Mouse (Mus musculus) heart, adult 2 months (tissue): ENCODE data around the gene Hoxa10. TPM values are rescaled to one million over a fixed set of nuclear protein-coding genes. Genes with fewer than 3 reads are reported as not detected.

ENCODE experiments used
- DNase-seq, 2 experiments: peaks; one replicate each; pipeline ENCODE4 v3.0.0; 2021
- H3K27ac ChIP-seq: fragments of 200-600 bp; 2 replicates; pipeline ENCODE4 v1.8.1; 2022
- H3K27me3 ChIP-seq: fragments of 200-500 bp; 2 replicates; pipeline ENCODE4 v1.6.1; 2012; ENCODE audit warnings: mild to moderate bottlenecking, low read length, inconsistent platforms, mixed read lengths; ENCODE audit not compliant: control insufficient read depth, insufficient read depth
- H3K36me3 ChIP-seq: fragments of 200-500 bp; 2 replicates; pipeline ENCODE4 v1.6.1; 2012; ENCODE audit warnings: low read length, inconsistent platforms; ENCODE audit not compliant: control insufficient read depth, insufficient read depth
- H3K4me1 ChIP-seq: fragments of 200-500 bp; 2 replicates; pipeline ENCODE4 v1.6.1; 2011; ENCODE audit warnings: low read length; ENCODE audit not compliant: control insufficient read depth, insufficient read depth
- H3K4me3 ChIP-seq: fragments of 200-600 bp; 2 replicates; pipeline ENCODE4 v1.8.1; 2022
- H3K79me2 ChIP-seq: fragments of 200-500 bp; replicated peaks from 2 replicates; pipeline ENCODE4 v1.6.1; 2012; ENCODE audit warnings: mild to moderate bottlenecking, inconsistent platforms, low read length, moderate library complexity, mixed read lengths; ENCODE audit not compliant: control insufficient read depth, insufficient read depth
- H3K9ac ChIP-seq: fragments of 200-500 bp; 2 replicates; pipeline ENCODE4 v1.6.1; 2012; ENCODE audit warnings: low read depth, mild to moderate bottlenecking, control low read depth, inconsistent platforms, low read length, mixed read lengths
- CTCF ChIP-seq: fragments of 200-600 bp; IDR thresholded peaks from 2 replicates; pipeline ENCODE4 v1.8.1; 2022; ENCODE audit warnings: antibody characterized with exemption, mild to moderate bottlenecking, moderate library complexity
- EP300 ChIP-seq: fragments of 200-500 bp; IDR thresholded peaks from 2 replicates; pipeline ENCODE4 v1.6.1; 2011; ENCODE audit warnings: low read depth, low read length, control low read depth; ENCODE audit not compliant: insufficient read depth
- POLR2A ChIP-seq: fragments of 200-500 bp; IDR thresholded peaks from 2 replicates; pipeline ENCODE4 v1.6.1; 2011; ENCODE audit warnings: mild to moderate bottlenecking, low read depth, low read length, control low read depth; ENCODE audit not compliant: insufficient read depth
- WGBS: fragments of 180-500 bp; shearing (Covaris S2); methylation state at CpG from one replicate; pipeline ENCODE4 v1.1.7; 2018; 5-methylcytosine and 5-hydroxymethylcytosine counted together
- intact Hi-C: fragments of 180-260 bp; cut with DNase I; formaldehyde crosslinking; loops from one replicate; pipeline ENCODE4 v1.15.1; 2025
- polyA plus RNA-seq: library from polyadenylated mRNA; depleted of rRNA; stranded (reverse); fragments of >200 nt; gene quantifications from 2 replicates; pipeline ENCODE4 v1.2.3, GENCODE M21; 2012
- total RNA-seq, 2 experiments: library from RNA; stranded (reverse); gene quantifications; 2 replicates each; pipeline ENCODE4 v1.2.3; 2021

Gene Hoxa10
- total and polyA plus RNA-seq, 3 experiments = not detected

GRCm38 (mm10) chr6:52252775-52253376 is 12.2 kb upstream of the Hoxa10 start:
- H3K4me3 ChIP-seq = no peak overlapping the region
- peaks cover 33% of the 10 kb centered on the region for H3K27me3 ChIP-seq
- no peak overlapping the region for H3K9ac ChIP-seq
- no peaks in the 10 kb centered on the region for H3K79me2 ChIP-seq
- no peaks in the 10 kb centered on the region for H3K36me3 ChIP-seq
- intact Hi-C loops = loop anchor here (5.0 kb wide), 1 partner anchor 36 kb away; no protein-coding TSS in a partner anchor
- DNase-seq = peak in 1 of 2 experiments; percentile 32
- WGBS = 3% methylated on average over 35 of the region's 35 CpGs
- no peak overlapping the region for H3K27ac ChIP-seq
- TF ChIP-seq CTCF (no peak), EP300 (no peak)
- H3K4me1 ChIP-seq = no peaks in the 10 kb centered on the region

GRCm38 (mm10) chr6:52252016-52252774 is 11.5 kb upstream of the Hoxa10 start:
- intact Hi-C loops = loop anchor here (5.0 kb wide), 1 partner anchor 35 kb away; no protein-coding TSS in a partner anchor

GRCm38 (mm10) chr6:52251177-52251879 is 10.7 kb upstream of the Hoxa10 start:
- intact Hi-C loops = loop anchor here (5.0 kb wide), 1 partner anchor 34 kb away; no protein-coding TSS in a partner anchor
- Histone ChIP-seq H3K4me1 (no peaks in the 10 kb centered on the region), H3K79me2 (no peaks in the 10 kb centered on the region), H3K4me3 (no peak overlapping the region), H3K27me3 (peaks cover 38% of the 10 kb centered on the region), H3K9ac (no peak overlapping the region), H3K36me3 (no peaks in the 10 kb centered on the region), H3K27ac (no peak overlapping the region)
- TF ChIP-seq CTCF (no peak), EP300 (no peak), POLR2A (no peak)
- 12% methylated on average over 7 of the region's 7 CpGs for WGBS
- DNase-seq = peak in 1 of 2 experiments; percentile 13

More at GRCm38 (mm10) chr6:52252016-52252774, 11.5 kb upstream of the Hoxa10 start:
- no peak overlapping the region for H3K9ac ChIP-seq
- peaks cover 34% of the 10 kb centered on the region for H3K27me3 ChIP-seq
- H3K4me3 ChIP-seq = no peak overlapping the region
- TF ChIP-seq CTCF (no peak), EP300 (no peak), POLR2A (no peak)
- 9% methylated on average over 24 of the region's 24 CpGs for WGBS
- no peaks in the 10 kb centered on the region for H3K4me1 ChIP-seq
- H3K27ac ChIP-seq = no peak overlapping the region
- H3K36me3 ChIP-seq = no peaks in the 10 kb centered on the region
- no peaks in the 10 kb centered on the region for H3K79me2 ChIP-seq
- DNase-seq = peak in 1 of 2 experiments; percentile 18

- TF ChIP-seq CTCF (no peak), POLR2A (no peak), EP300 (no peak)
- H3K27ac ChIP-seq = no peak overlapping the region
- H3K27me3 ChIP-seq = peaks cover 48% of the 10 kb centered on the region
- DNase-seq = peak in 1 of 2 experiments; percentile 13
- no peak overlapping the region for H3K9ac ChIP-seq
- H3K79me2 ChIP-seq = no peaks in the 10 kb centered on the region
- no peaks in the 10 kb centered on the region for H3K4me1 ChIP-seq
- 5% methylated on average over 4 of the region's 4 CpGs for WGBS
- intact Hi-C loops = loop anchor here (5.0 kb wide), 1 partner anchor 33 kb away; no protein-coding TSS in a partner anchor
- no peaks in the 10 kb centered on the region for H3K36me3 ChIP-seq
- no peak overlapping the region for H3K4me3 ChIP-seq
Measured at GRCm38 (mm10) chr6:52249826-52250225, 9.2 kb upstream of the Hoxa10 start.

GRCm38 (mm10) chr6:52249415-52249738 is 8.7 kb upstream of the Hoxa10 start:
- no peak overlapping the region for H3K4me3 ChIP-seq
- no peak for TF ChIP-seq POLR2A
- no peak for TF ChIP-seq CTCF
- TF ChIP-seq EP300 = no peak
- 4% methylated on average over 16 of the region's 16 CpGs for WGBS
- H3K27me3 ChIP-seq = peaks cover 49% of the 10 kb centered on the region
- H3K9ac ChIP-seq = no peak overlapping the region
- H3K27ac ChIP-seq = no peak overlapping the region
- H3K79me2 ChIP-seq = no peaks in the 10 kb centered on the region
- no peaks in the 10 kb centered on the region for H3K4me1 ChIP-seq
- intact Hi-C loops = no loop called here
- DNase-seq = no peak
- H3K36me3 ChIP-seq = no peaks in the 10 kb centered on the region
